ENCODE assay signal across 19 mouse cellular contexts in the genomic region with DNA sequence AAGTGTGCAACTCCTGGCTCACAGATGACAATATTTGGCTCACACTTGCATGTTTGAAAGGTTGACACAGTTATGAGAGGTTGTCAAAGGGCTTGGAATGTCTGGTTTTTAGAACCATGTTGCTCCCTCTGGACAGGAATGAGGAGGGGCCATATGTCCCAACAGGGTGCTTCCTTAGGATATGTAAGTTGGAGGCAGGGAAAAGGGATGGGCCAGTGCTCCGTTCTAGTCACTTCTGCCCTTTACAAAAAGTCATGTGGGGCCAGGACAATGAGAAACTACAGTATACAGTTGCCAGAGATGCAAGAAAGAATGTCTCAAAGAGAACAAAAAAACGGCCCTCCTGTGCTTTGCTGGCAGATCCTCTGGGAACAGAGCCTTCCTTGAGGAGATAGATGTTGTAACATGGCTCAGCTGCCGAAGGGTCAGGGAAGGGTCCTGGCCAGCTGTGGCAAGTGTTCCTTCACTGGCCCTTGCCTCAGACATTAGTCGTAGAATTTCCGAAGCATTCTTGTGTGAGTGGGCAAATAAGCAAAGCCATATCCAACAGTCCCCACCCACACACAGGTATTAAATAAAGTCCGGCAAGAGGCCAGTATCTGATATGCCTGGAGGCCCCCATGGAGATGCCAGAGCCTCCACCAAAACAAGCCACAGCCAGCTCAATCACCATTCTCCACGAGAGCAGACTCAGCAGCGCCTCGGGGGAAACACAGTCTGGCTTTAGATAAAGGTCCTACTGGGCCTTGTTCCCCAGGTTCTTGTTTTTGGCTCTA.
DNase-seq lines count a peak whose midpoint lies in the region; ATAC-seq lines count a peak whose summit lies in the region.
"Had no signal": no experiment of that assay in that cellular context is flagged by ENCODE, and none has a peak within 500 bp of the region (broad histone marks: within the 10 kb centered on the region; RNA-seq: fewer than 3 reads in every experiment).

No protein-coding gene starts in this region.

- WGBS in lung, embryonic 15.5 days: 55% methylated on average over 9 of the region's 9 CpGs
- 86% methylated on average over 9 of the region's 9 CpGs for WGBS in forebrain, embryonic 13.5 days

- no peak overlapping the region for H3K4me3 ChIP-seq in lung, embryonic 15.5 days
- no peak overlapping the region for H3K4me3 ChIP-seq in forebrain, embryonic 13.5 days
- H3K4me3 ChIP-seq: left cerebral cortex, adult 2 months; liver, embryonic 12.5 days; myocyte; neural tube, embryonic 15.5 days had no signal

- peak overlapping the region; percentile 42; the same call in 1 of the 2 replicates for H3K27ac ChIP-seq in lung, embryonic 15.5 days
- H3K27ac ChIP-seq in forebrain, embryonic 13.5 days: no peak overlapping the region
- H3K27ac ChIP-seq: hindbrain, postnatal 0 days; left cerebral cortex, adult 2 months; liver, embryonic 12.5 days; neural tube, embryonic 15.5 days had no signal

- H3K4me2 ChIP-seq in lung, embryonic 15.5 days: no peak overlapping the region
- no peak overlapping the region for H3K4me2 ChIP-seq in forebrain, embryonic 13.5 days
- H3K4me2 ChIP-seq: liver, embryonic 12.5 days; neural tube, embryonic 15.5 days had no signal

- H3K9me3 ChIP-seq in lung, embryonic 15.5 days: no peaks in the 10 kb centered on the region
- no peaks in the 10 kb centered on the region for H3K9me3 ChIP-seq in forebrain, embryonic 13.5 days (replicated peaks)
- H3K9me3 ChIP-seq: G1E; liver, embryonic 12.5 days; neural tube, embryonic 15.5 days had no signal

- no peak overlapping the region for H3K9ac ChIP-seq in lung, embryonic 15.5 days
- H3K9ac ChIP-seq in forebrain, embryonic 13.5 days: no peak overlapping the region
- H3K9ac ChIP-seq: liver, embryonic 12.5 days; neural tube, embryonic 15.5 days had no signal

- DNase-seq in urinary bladder, postnatal 14 days (ENCODE audit: low spot score): peak; percentile 45
- DNase-seq in urinary bladder, adult 2 months (ENCODE audit: low spot score): no peak
- DNase-seq in gonadal fat pad, adult 2 months (ENCODE audit: low read depth): peak; percentile 84
- peak; percentile 38 for DNase-seq in testis, postnatal 14 days (ENCODE audit: low spot score)
- DNase-seq in thymus, postnatal 0 days (ENCODE audit: low spot score): no peak
- DNase-seq: cerebellum, adult 9-11 months; kidney, adult 2 months; kidney, postnatal 14 days; midbrain, embryonic 14.5 days; thymus, adult 18-20 months had no signal

- no peaks in the 10 kb centered on the region for H3K27me3 ChIP-seq in lung, embryonic 15.5 days
- H3K27me3 ChIP-seq in forebrain, embryonic 13.5 days: no peaks in the 10 kb centered on the region
- H3K27me3 ChIP-seq: liver, embryonic 12.5 days; neural tube, embryonic 15.5 days had no signal

- ATAC-seq in lung, embryonic 15.5 days (ENCODE audit: borderline replicate concordance, extremely low read depth, low FRiP score, low TSS enrichment): peak; percentile 78
- ATAC-seq in forebrain, embryonic 13.5 days: no peak
- ATAC-seq: CD4-positive, CD25-positive, alpha-beta regulatory T cell, adult 4 months; hindbrain, postnatal 0 days; liver, embryonic 12.5 days had no signal

- H3K4me1 ChIP-seq in lung, embryonic 15.5 days: peaks cover 10% of the 10 kb centered on the region; the same call in 1 of the 2 replicates
- no peaks in the 10 kb centered on the region for H3K4me1 ChIP-seq in forebrain, embryonic 13.5 days
- H3K4me1 ChIP-seq: liver, embryonic 12.5 days; neural tube, embryonic 15.5 days had no signal

- H3K36me3 ChIP-seq in lung, embryonic 15.5 days: no peaks in the 10 kb centered on the region
- no peaks in the 10 kb centered on the region for H3K36me3 ChIP-seq in forebrain, embryonic 13.5 days (ENCODE audit: poor library complexity, severe bottlenecking)
- H3K36me3 ChIP-seq: G1E; liver, embryonic 12.5 days; neural tube, embryonic 15.5 days had no signal

Comparison
In these comparisons a context has a peak if more than half of its experiments do, and no peak if none do; other contexts are left out.
1. DNase-seq: peak in urinary bladder, postnatal 14 days (single experiment), gonadal fat pad, adult 2 months (single experiment) and testis, postnatal 14 days (single experiment); none in urinary bladder, adult 2 months (single experiment) and thymus, postnatal 0 days (single experiment).